Mouse (Mus musculus) CH12.LX (cell line): ENCODE results near the gene Osbpl3. TPM values are rescaled to one million over a fixed set of nuclear protein-coding genes. Genes with fewer than 3 reads are reported as not detected.

ENCODE experiments used
- DNase-seq: peaks from one replicate; pipeline ENCODE4 v3.0.0-alpha.2; 2013; ENCODE audit errors: extremely low read depth
- H3K27ac ChIP-seq: 2 replicates; pipeline ENCODE4 v1.5.1; 2012; ENCODE audit warnings: low read depth, mild to moderate bottlenecking, control low read depth, moderate library complexity; ENCODE audit not compliant: insufficient read depth
- H3K27me3 ChIP-seq: replicated peaks from 2 replicates; pipeline ENCODE3; 2012; ENCODE audit warnings: inconsistent platforms
- H3K36me3 ChIP-seq, 2 experiments: replicated peaks in 1 of 2; 2 replicates each; pipeline versions ENCODE3 to v1.6.1; 2012; ENCODE audit warnings: inconsistent platforms in 1 of 2, low read length in 1 of 2, mild to moderate bottlenecking in 1 of 2, mixed read lengths in 1 of 2, moderate library complexity in 1 of 2; ENCODE audit not compliant: control insufficient read depth in 1 of 2, insufficient read depth in 1 of 2
- H3K4me1 ChIP-seq, 2 experiments: 2 replicates each; pipeline ENCODE4 v1.6.1; 2012; ENCODE audit warnings: inconsistent platforms in 1 of 2, moderate library complexity in 1 of 2; ENCODE audit not compliant: insufficient read depth in 2 of 2, control insufficient read depth in 1 of 2
- H3K4me2 ChIP-seq: 2 replicates; pipeline ENCODE4 v1.6.1; 2012; ENCODE audit warnings: low read depth, mild to moderate bottlenecking, control low read depth; ENCODE audit not compliant: poor library complexity, insufficient read depth, severe bottlenecking
- H3K4me3 ChIP-seq, 3 experiments: fragments of 150-350 bp in 1 of 3; sonication (generic) in 1 of 3; replicated peaks in 1 of 3; 2 replicates each; pipeline versions ENCODE3 to v1.5.1; 2011 to 2012; ENCODE audit warnings: low read depth in 2 of 3, low read length in 2 of 3, mild to moderate bottlenecking in 2 of 3, moderate library complexity in 2 of 3, control low read depth in 1 of 3, improper control_type of control experiment in 1 of 3, inconsistent platforms in 1 of 3, mixed read lengths in 1 of 3; ENCODE audit not compliant: poor library complexity in 1 of 3
- H3K79me2 ChIP-seq: replicated peaks from 2 replicates; pipeline ENCODE4 v1.6.1; 2012; ENCODE audit warnings: mild to moderate bottlenecking, moderate library complexity; ENCODE audit not compliant: control insufficient read depth, poor library complexity, insufficient read depth, severe bottlenecking; ENCODE audit errors: extremely low read depth
- H3K9ac ChIP-seq: 2 replicates; pipeline ENCODE4 v1.6.1; 2012; ENCODE audit warnings: low read depth, mild to moderate bottlenecking, control low read depth, moderate library complexity; ENCODE audit not compliant: insufficient read depth
- H3K9me3 ChIP-seq: replicated peaks from 2 replicates; pipeline ENCODE3; 2012; ENCODE audit warnings: low read length, inconsistent platforms, mixed read lengths
- BHLHE40 ChIP-seq: IDR thresholded peaks from 2 replicates; pipeline ENCODE4 v1.6.1; 2011; ENCODE audit warnings: mild to moderate bottlenecking, low read depth, low read length, improper control_type of control experiment
- CHD2 ChIP-seq: IDR thresholded peaks from 2 replicates; pipeline ENCODE4 v1.6.1; 2011; ENCODE audit warnings: low read length, improper control_type of control experiment
- CTCF ChIP-seq, 2 experiments: IDR thresholded peaks in 1 of 2; conservative IDR thresholded peaks in 1 of 2; 2 replicates each; pipeline ENCODE4 v1.5.1; 2011 to 2012; ENCODE audit warnings: low read depth in 2 of 2, low read length in 2 of 2, improper control_type of control experiment in 1 of 2, inconsistent platforms in 1 of 2, mild to moderate bottlenecking in 1 of 2, moderate library complexity in 1 of 2
- ELF1 ChIP-seq: IDR thresholded peaks from 2 replicates; pipeline ENCODE4 v1.6.1; 2014; ENCODE audit warnings: low read depth, mild to moderate bottlenecking, inconsistent platforms, low read length, improper control_type of control experiment
- ETS1 ChIP-seq: conservative IDR thresholded peaks from 2 replicates; pipeline ENCODE4 v1.6.1; 2012; ENCODE audit warnings: low read depth, mild to moderate bottlenecking, inconsistent platforms, low read length, improper control_type of control experiment, moderate library complexity
- MAX ChIP-seq: IDR thresholded peaks from 2 replicates; pipeline ENCODE4 v1.6.1; 2011; ENCODE audit warnings: low read length, improper control_type of control experiment
- POLR2A ChIP-seq: IDR thresholded peaks from 2 replicates; pipeline ENCODE4 v1.6.1; 2011; ENCODE audit warnings: low read depth, mild to moderate bottlenecking, improper control_type of control experiment, low read length
- SMC3 ChIP-seq: IDR thresholded peaks from 2 replicates; pipeline ENCODE4 v1.6.1; 2011; ENCODE audit warnings: low read depth, low read length, improper control_type of control experiment
- UBTF ChIP-seq: IDR thresholded peaks from 2 replicates; pipeline ENCODE4 v1.6.1; 2012; ENCODE audit warnings: low read depth, mild to moderate bottlenecking, inconsistent platforms, low read length, improper control_type of control experiment, moderate library complexity
- USF1 ChIP-seq: IDR thresholded peaks from 2 replicates; pipeline ENCODE4 v1.6.1; 2014; ENCODE audit warnings: low read depth, mild to moderate bottlenecking, inconsistent platforms, low read length, improper control_type of control experiment
- USF2 ChIP-seq: conservative IDR thresholded peaks from 2 replicates; pipeline ENCODE4 v1.6.1; 2011; ENCODE audit warnings: low read depth, low read length, improper control_type of control experiment
- ZNF384 ChIP-seq: IDR thresholded peaks from 2 replicates; pipeline ENCODE4 v1.6.1; 2012; ENCODE audit warnings: low read depth, low read length, improper control_type of control experiment, inconsistent platforms
- dilution Hi-C: fragments of 300-500 bp; cut with MboI; formaldehyde crosslinking; loops from 2 replicates; pipeline ENCODE4 v1.14.3; 2020; ENCODE audit warnings: low sequenced_read_pairs; ENCODE audit not compliant: extremely low pct_unique_long_range_greater_than_20kb, extremely low pct_ligation_motif_present
- in situ Hi-C: fragments of 300-500 bp; cut with MboI; formaldehyde crosslinking; loops from 3 replicates; pipeline ENCODE4 v1.14.3; 2019; ENCODE audit warnings: low sequenced_read_pairs, low pct_ligation_motif_present, low pct_unique_long_range_greater_than_20kb, mixed read lengths
- polyA plus RNA-seq: library from polyadenylated mRNA; unstranded; fragments of >175 nt; gene quantifications from 2 replicates; pipeline ENCODE4 v1.2.1, GENCODE M21; 2012; ENCODE audit warnings: low read depth; ENCODE audit not compliant: insufficient read length
- total RNA-seq, 2 experiments: library from RNA; depleted of rRNA; stranded (reverse); fragments of 300-350 nt in 1 of 2; fragments of >200 nt in 1 of 2; gene quantifications; 2 replicates each; pipeline ENCODE4 v1.2.3; 2012 to 2014

The Osbpl3 gene
- total and polyA plus RNA-seq, 3 experiments: 2.2 to 8.1 (median 3.5) TPM

DNA sequence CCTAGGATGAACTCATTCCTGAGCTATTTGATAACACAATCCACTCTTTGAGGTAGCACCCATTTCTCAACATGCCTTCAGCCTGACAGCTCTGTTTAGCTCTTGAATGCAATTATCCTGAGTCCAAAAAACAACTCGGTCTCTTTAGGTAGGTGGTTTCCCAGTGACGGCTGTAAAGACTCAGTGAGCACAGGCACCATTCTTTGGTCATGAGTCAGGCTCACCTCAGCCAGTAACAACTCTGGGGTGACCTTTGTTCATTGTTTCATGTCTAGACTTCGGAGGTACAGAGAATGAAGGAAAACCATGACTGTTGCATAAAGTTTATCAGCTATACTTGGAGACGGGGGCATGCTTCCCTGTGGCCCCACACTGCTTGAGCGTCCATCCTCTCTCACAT lies 65.7 kb downstream of the Osbpl3 start:
- Histone ChIP-seq H3K9ac (no peak overlapping the region), H3K4me1 (peaks cover 9 to 30% of the 10 kb centered on the region in 2 experiments; a peak in 3 of 4 replicates), H3K4me3 (no peak overlapping the region), H3K9me3 (no peaks in the 10 kb centered on the region), H3K36me3 (no peaks in the 10 kb centered on the region), H3K27me3 (no peaks in the 10 kb centered on the region), H3K27ac (no peak overlapping the region; the same call in 1 of the 2 replicates), H3K79me2 (no peaks in the 10 kb centered on the region), H3K4me2 (peak overlapping the region; percentile 47)
- in situ Hi-C loops: no loop called here
- no peak for TF ChIP-seq ZNF384
- TF ChIP-seq BHLHE40: 0 out of 2 replicates have a peak, but pooled peaks have one; percentile 18
- no peak for TF ChIP-seq USF1
- no peak for TF ChIP-seq POLR2A
- no peak for TF ChIP-seq UBTF
- dilution Hi-C loops: no loop called here
- DNase-seq: no peak

DNA sequence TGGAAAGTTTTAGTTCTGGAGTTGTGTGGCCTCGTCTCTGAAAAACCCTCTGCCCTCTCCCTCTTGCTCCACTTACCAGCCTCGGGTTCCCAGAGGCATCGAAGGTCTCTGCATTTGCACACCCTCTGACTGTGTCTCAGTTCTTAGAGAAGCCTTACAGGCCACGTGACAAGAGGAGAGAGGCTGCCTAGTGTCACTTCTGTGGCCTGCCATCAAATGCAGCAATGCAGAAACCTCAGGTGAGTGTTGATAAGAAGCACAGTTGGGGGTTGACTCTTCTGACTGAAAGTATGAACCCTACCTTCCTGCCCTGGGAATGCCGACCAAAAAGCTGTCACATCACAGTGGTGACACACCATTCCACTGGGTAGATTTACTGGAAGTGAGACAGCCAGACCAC lies 68.4 kb downstream of the Osbpl3 start:
- Histone ChIP-seq H3K9me3 (no peaks in the 10 kb centered on the region), H3K4me2 (no peak overlapping the region), H3K36me3 (no peaks in the 10 kb centered on the region), H3K27ac (0 out of 2 replicates have a peak overlapping the region, but pooled peaks have one; percentile 4), H3K9ac (no peak overlapping the region), H3K27me3 (no peaks in the 10 kb centered on the region), H3K4me1 (peaks cover 9 to 14% of the 10 kb centered on the region in 2 experiments; a peak in 3 of 4 replicates), H3K79me2 (no peaks in the 10 kb centered on the region), H3K4me3 (no peak overlapping the region)
- dilution Hi-C loops: no loop called here
- no peak for DNase-seq
- TF ChIP-seq USF2: peak; percentile 58
- TF ChIP-seq MAX: peak; percentile 65
- no peak for TF ChIP-seq ELF1
- no peak for TF ChIP-seq ETS1
- TF ChIP-seq BHLHE40: peak; percentile 38
- peak; percentile 71 for TF ChIP-seq USF1
- in situ Hi-C loops: no loop called here

DNA sequence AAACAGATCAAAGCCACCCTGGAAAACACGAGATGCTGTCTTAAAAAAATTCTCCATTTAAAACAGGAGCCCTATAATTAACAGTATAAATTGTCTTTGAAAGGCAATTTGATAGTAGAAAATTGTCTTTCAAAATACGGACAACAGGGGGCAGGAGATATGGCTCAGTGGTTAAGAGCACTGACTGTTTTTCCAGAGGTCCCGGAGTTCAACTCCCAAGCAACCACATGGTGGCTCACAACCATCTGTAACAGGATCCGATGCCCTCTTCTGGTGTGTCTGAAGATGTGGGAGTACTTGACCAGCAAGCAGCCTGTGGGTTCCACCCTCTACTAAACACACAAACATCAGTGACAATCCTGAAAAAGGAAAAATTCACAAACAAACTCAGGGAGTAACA lies 69.5 kb downstream of the Osbpl3 start:
- Histone ChIP-seq H3K9ac (no peak overlapping the region), H3K79me2 (no peaks in the 10 kb centered on the region), H3K9me3 (no peaks in the 10 kb centered on the region), H3K4me1 (peaks cover 9 to 22% of the 10 kb centered on the region in 2 experiments; a peak in 3 of 4 replicates), H3K27me3 (no peaks in the 10 kb centered on the region), H3K36me3 (no peaks in the 10 kb centered on the region), H3K4me2 (no peak overlapping the region), H3K4me3 (no peak overlapping the region), H3K27ac (no peak overlapping the region)
- DNase-seq: no peak
- in situ Hi-C loops (no loop called here), dilution Hi-C loops (no loop called here)
- TF ChIP-seq CTCF (conservative IDR thresholded peaks at IDR 0.05 in 1 of 2, IDR thresholded peaks at IDR 0.05 in 1 of 2; ENCODE audit: low read depth in 2 of 2, low read length in 2 of 2) (peak in 1 of 2 experiments; percentile 63; a peak in 2 of 4 replicates), SMC3 (peak; percentile 24; the same call in 1 of the 2 replicates), CHD2 (no peak)
